Mouse (Mus musculus) left cerebral cortex, adult 6 months (tissue): ENCODE measurements around the gene Rarb. TPM values are rescaled to one million over a fixed set of nuclear protein-coding genes. Genes with fewer than 3 reads are reported as not detected.

ENCODE experiments used
- long read RNA-seq, 2 experiments: library from polyadenylated mRNA; unstranded; transcript quantifications; one replicate each; pipeline ENCODE4 v2.0.0; 2019 to 2020
- polyA plus RNA-seq: library from polyadenylated mRNA; unstranded; fragments of <200 nt; fragmentation: Nextera tagmentation; gene quantifications from 2 replicates; pipeline ENCODE4 v1.2.3, GENCODE M21; 2021

The Rarb gene
- polyA plus RNA-seq, result 9.8 and 17.4 TPM in 2 replicates
- long read RNA-seq, experiment 1, transcript Rarb-201 (8 exons, 3,108 nt), result major isoform, 100 of 147 reads
- long read RNA-seq, experiment 1, partial matches to known transcripts, result 11 of 147 reads
- long read RNA-seq, experiment 1, other reads (novel, unspliced or antisense), result 34 of 147 reads
- long read RNA-seq, experiment 2, transcript Rarb-201 (8 exons, 3,108 nt), result major isoform, 6 of 21 reads
- long read RNA-seq, experiment 2, partial matches to known transcripts, result 5 of 21 reads
- long read RNA-seq, experiment 2, other reads (novel, unspliced or antisense), result 10 of 21 reads

DNA sequence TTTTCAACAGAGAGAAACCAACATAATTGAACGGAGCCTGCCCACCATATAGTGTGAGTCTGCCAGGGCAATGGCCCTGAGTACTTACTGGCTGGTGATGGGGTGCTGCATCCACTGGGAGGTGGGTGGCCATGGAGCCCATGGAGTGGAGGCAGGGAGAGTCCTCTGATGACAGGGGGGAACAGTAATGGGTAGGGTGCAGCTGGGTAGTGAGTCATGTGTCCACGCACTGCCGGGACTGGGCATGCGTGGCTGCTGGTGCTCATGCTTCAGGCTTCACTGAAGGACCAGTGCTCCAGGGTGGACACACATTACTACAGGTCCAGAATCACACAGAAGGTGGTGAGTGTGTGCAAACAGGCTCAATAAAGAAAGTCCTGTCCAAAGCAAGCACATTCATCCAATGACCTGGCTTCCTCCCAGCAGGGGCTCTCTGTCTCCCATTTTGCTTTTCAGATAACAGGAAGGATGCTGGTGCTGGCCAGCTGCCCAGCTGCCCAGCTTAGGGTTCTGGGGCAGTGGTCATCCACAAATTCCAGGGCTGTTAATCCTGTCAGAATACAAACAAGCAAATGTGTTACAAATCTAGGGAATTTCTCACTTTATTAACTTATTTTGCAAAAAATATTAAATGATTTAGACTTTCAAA, at the start of gene Rarb:
Gene Rarb, minus strand, starts transcription at position 555 of the 649 bp plus-strand sequence.

